Mouse (Mus musculus) heart, postnatal 0 days (tissue): Measurements from ENCODE around the gene Gm44973. TPM values are rescaled to one million over a fixed set of nuclear protein-coding genes. Genes with fewer than 3 reads are reported as not detected.
A peak's percentile ranks its signal among the peaks of the same experiment; 100 is the strongest.
"Not testable (repeated sequence)": the region's sequence is repeated elsewhere in the genome, so short reads cannot be mapped to it uniquely, and the experiment has no call there.

Experiments used
- ATAC-seq: fragments of 200-750 bp; cut with Nextera tagmentation; 2 replicates; pipeline ENCODE4 v1.8.0; 2017; ENCODE audit warnings: low read depth, moderate number of reproducible peaks, moderate library complexity; ENCODE audit not compliant: insufficient read depth
- DNase-seq: peaks from one replicate; pipeline ENCODE4 v3.0.0-alpha.2; 2016; ENCODE audit warnings: low spot score
- H3K27ac ChIP-seq: fragments of 300-500 bp; sonication (generic); 2 replicates; pipeline ENCODE4 v1.5.1; 2014; ENCODE audit warnings: low read depth, mild to moderate bottlenecking
- H3K27me3 ChIP-seq: fragments of 300-500 bp; sonication (generic); 2 replicates; pipeline ENCODE4 v1.6.1; 2014; ENCODE audit warnings: low read length, mixed read lengths; ENCODE audit not compliant: control insufficient read depth, insufficient read depth
- H3K36me3 ChIP-seq: fragments of 300-500 bp; sonication (generic); replicated peaks from 2 replicates; pipeline ENCODE4 v1.6.1; 2014; ENCODE audit warnings: low read length, mixed read lengths; ENCODE audit not compliant: control insufficient read depth, insufficient read depth
- H3K4me1 ChIP-seq: fragments of 300-500 bp; sonication (generic); 2 replicates; pipeline ENCODE4 v1.6.1; 2014; ENCODE audit warnings: antibody characterized with exemption; ENCODE audit not compliant: control insufficient read depth, insufficient read depth
- H3K4me2 ChIP-seq: fragments of 300-500 bp; sonication (generic); 2 replicates; pipeline ENCODE4 v1.6.1; 2014; ENCODE audit warnings: low read depth, mild to moderate bottlenecking, low read length, moderate library complexity
- H3K4me3 ChIP-seq: fragments of 300-500 bp; sonication (generic); 2 replicates; pipeline ENCODE4 v1.5.1; 2014; ENCODE audit warnings: low read depth, low read length
- H3K9ac ChIP-seq: fragments of 300-500 bp; sonication (generic); replicated peaks from 2 replicates; pipeline ENCODE4 v1.6.1; 2014; ENCODE audit warnings: low read depth, low read length, mixed read lengths
- H3K9me3 ChIP-seq: fragments of 300-500 bp; sonication (generic); replicated peaks from 2 replicates; pipeline ENCODE4 v1.6.1; 2016; ENCODE audit warnings: low read length; ENCODE audit not compliant: control insufficient read depth
- CTCF ChIP-seq: IDR thresholded peaks from 2 replicates; pipeline ENCODE4 v1.5.1; 2016; ENCODE audit warnings: antibody characterized with exemption, control low read depth, low read depth
- EP300 ChIP-seq: IDR thresholded peaks from 2 replicates; pipeline ENCODE4 v1.6.1; 2016; ENCODE audit warnings: antibody characterized with exemption, low read depth
- WGBS: fragments of 180-500 bp; shearing (Covaris S2); extraction: QIAGEN DNeasy Blood & Tissue Kit; methylation state at CpG from one replicate; pipeline ENCODE4 v1.1.7; 2014; 5-methylcytosine and 5-hydroxymethylcytosine counted together
- polyA plus RNA-seq: library from polyadenylated mRNA; unstranded; fragments of >200 nt; fragmentation: Nextera tagmentation; extraction: Ambion mirVana; gene quantifications from 2 replicates; pipeline ENCODE4 v1.2.1, GENCODE M21; 2015
- total RNA-seq: library from RNA; depleted of rRNA; stranded (reverse); fragments of >200 nt; gene quantifications from 2 replicates; pipeline ENCODE4 v1.2.3, GENCODE M21; 2014; ENCODE audit warnings: low replicate concordance

Gm44973 gene
- total and polyA plus RNA-seq, 2 experiments from 2014 or later, result 1.1 TPM; not detected in 1

GRCm38 (mm10) chr7:5073586-5073985, 58.3 kb downstream of the Gm44973 start:
- no peaks in the 10 kb centered on the region for H3K27me3 ChIP-seq
- DNase-seq, result no peak
- H3K4me3 ChIP-seq, result no peak overlapping the region
- H3K36me3 ChIP-seq, result peaks cover 97% of the 10 kb centered on the region
- no peak for TF ChIP-seq CTCF
- TF ChIP-seq EP300, result no peak
- no peak overlapping the region for H3K27ac ChIP-seq
- no peak for ATAC-seq
- H3K9ac ChIP-seq, result no peak overlapping the region
- H3K9me3 ChIP-seq, result no peaks in the 10 kb centered on the region
- H3K4me2 ChIP-seq, result no peak overlapping the region
- 55% methylated on average over 1 of the region's 1 CpGs for WGBS
- H3K4me1 ChIP-seq, result no peaks in the 10 kb centered on the region

GRCm38 (mm10) chr7:5074984-5075383, 59.7 kb downstream of the Gm44973 start:
- Histone ChIP-seq H3K9me3 (no peaks in the 10 kb centered on the region), H3K27me3 (no peaks in the 10 kb centered on the region), H3K4me3 (no peak overlapping the region), H3K4me2 (no peak overlapping the region), H3K27ac (no peak overlapping the region), H3K9ac (no peak overlapping the region), H3K4me1 (no peaks in the 10 kb centered on the region), H3K36me3 (peaks cover 88% of the 10 kb centered on the region)
- TF ChIP-seq CTCF (no peak), EP300 (no peak)
- 84% methylated on average over 5 of the region's 5 CpGs for WGBS
- DNase-seq (no peak), ATAC-seq (no peak)

GRCm38 (mm10) chr7:5076931-5077330, 61.6 kb downstream of the Gm44973 start:
- no peak overlapping the region for H3K4me3 ChIP-seq
- peaks cover 11% of the 10 kb centered on the region; the same call in 1 of the 2 replicates for H3K4me1 ChIP-seq
- ATAC-seq, result no peak
- 71% methylated on average over 2 of the region's 2 CpGs for WGBS
- no peaks in the 10 kb centered on the region for H3K9me3 ChIP-seq
- no peak for DNase-seq
- no peak overlapping the region for H3K9ac ChIP-seq
- H3K27me3 ChIP-seq, result no peaks in the 10 kb centered on the region
- peaks cover 69% of the 10 kb centered on the region for H3K36me3 ChIP-seq
- H3K4me2 ChIP-seq, result no peak overlapping the region
- H3K27ac ChIP-seq, result no peak overlapping the region
- TF ChIP-seq CTCF, result no peak
- no peak for TF ChIP-seq EP300

GRCm38 (mm10) chr7:5079365-5080009, 64.2 kb downstream of the Gm44973 start:
- Histone ChIP-seq H3K36me3 (peaks cover 52% of the 10 kb centered on the region), H3K9ac (peak overlapping the region; percentile 95; the same call in 1 of the 2 replicates), H3K27ac (peak overlapping the region; percentile 97), H3K4me3 (peak overlapping the region; percentile 92), H3K4me1 (peaks cover 16% of the 10 kb centered on the region; the same call in 1 of the 2 replicates), H3K4me2 (peak overlapping the region; percentile 80)
- H3K9me3 ChIP-seq, H3K27me3 ChIP-seq, ATAC-seq, DNase-seq: not testable (repeated sequence)
- WGBS, result 46% methylated on average over 9 of the region's 13 CpGs

DNA sequence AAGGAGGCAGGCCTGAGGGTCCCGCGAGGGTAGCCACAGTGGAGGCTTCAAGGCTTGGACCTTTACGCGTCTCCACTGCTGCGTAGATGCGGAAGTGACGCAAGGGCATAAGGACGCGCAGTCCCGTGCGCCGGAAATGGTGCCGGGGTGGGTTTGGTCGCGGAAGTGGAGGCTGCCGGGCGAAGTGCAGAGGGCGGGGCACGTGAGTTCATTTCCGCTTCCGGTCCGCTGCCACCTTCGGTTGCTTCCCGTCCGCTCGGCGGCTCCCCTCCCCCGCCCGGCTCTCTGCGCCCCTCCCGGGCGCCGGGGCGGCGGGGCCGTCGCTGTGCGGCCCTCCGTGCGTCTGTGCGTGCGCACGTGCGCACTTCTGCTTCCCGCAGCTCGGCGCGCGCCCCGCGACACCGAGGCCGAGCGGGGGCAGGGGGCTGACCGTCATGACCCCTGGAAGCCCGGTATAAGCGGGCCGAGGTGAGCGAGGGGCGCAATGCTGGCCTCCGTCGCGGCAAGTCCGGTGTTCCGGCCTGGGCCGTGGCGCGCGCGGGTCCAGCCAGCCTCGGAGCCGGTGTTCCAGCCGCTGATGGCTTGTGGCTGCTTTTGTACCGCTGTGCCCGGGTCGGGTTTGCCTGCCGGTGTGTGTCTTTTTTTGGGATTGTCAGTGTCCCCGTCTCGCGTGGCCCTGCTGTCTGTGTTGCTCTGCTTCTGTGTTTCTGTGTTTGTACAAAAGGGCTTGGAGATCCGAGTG, 64.9 kb downstream of the Gm44973 start, which contains the start of gene Epn1:
Gene Epn1, plus strand, starts transcription at position 226 of the 742 bp plus-strand sequence.
- no peaks in the 10 kb centered on the region for H3K9me3 ChIP-seq
- ATAC-seq, result peak; percentile 98
- H3K36me3 ChIP-seq, result peaks cover 51% of the 10 kb centered on the region
- no peaks in the 10 kb centered on the region for H3K27me3 ChIP-seq
- under 1% methylated on average over 81 of the region's 81 CpGs for WGBS
- H3K4me1 ChIP-seq, result peaks cover 16% of the 10 kb centered on the region
- H3K4me3 ChIP-seq, result peak within 1 kb of the TSS; percentile 92
- peak within 1 kb of the TSS; percentile 97 for H3K27ac ChIP-seq
- TF ChIP-seq EP300 (peak; percentile 92), CTCF (no peak)
- H3K9ac ChIP-seq, result peak within 1 kb of the TSS; percentile 95
- DNase-seq, result peak; percentile 96
- peak within 1 kb of the TSS; percentile 80 for H3K4me2 ChIP-seq
